Mouse (Mus musculus) ovary, adult 18-20 months (tissue): ENCODE results near the gene Ago3.

Experiments used
- DNase-seq: peaks from one replicate; pipeline ENCODE4 v3.0.0; 2022; ENCODE audit warnings: low spot score, mixed read lengths

The Ago3 gene

GRCm38 (mm10) chr4:126309922-126310309 is 119.4 kb downstream of the Ago3 start:
- peak; percentile 54 for DNase-seq

GRCm38 (mm10) chr4:126309211-126309921 is 120.0 kb downstream of the Ago3 start:
- DNase-seq: no peak

- no peak for DNase-seq
Observed at GRCm38 (mm10) chr4:126306827-126307226, 122.5 kb downstream of the Ago3 start.

GRCm38 (mm10) chr4:126306058-126306457 is 123.3 kb downstream of the Ago3 start:
- no peak for DNase-seq

- no peak for DNase-seq
Observed at GRCm38 (mm10) chr4:126305428-126305827, 123.9 kb downstream of the Ago3 start.

- DNase-seq: no peak
Observed at GRCm38 (mm10) chr4:126303877-126304276, 125.5 kb downstream of the Ago3 start.

- no peak for DNase-seq
Observed at GRCm38 (mm10) chr4:126301584-126302309, 127.6 kb downstream of the Ago3 start.

- DNase-seq: no peak
Observed at GRCm38 (mm10) chr4:126300916-126301583, 128.3 kb downstream of the Ago3 start.

- peak; percentile 52 for DNase-seq
Observed at GRCm38 (mm10) chr4:126296617-126297101, 132.7 kb downstream of the Ago3 start.

- DNase-seq: no peak
Observed at GRCm38 (mm10) chr4:126295937-126296336, 133.4 kb downstream of the Ago3 start.

GRCm38 (mm10) chr4:126295152-126295551 is 134.2 kb downstream of the Ago3 start:
- DNase-seq: no peak

- no peak for DNase-seq
Observed at GRCm38 (mm10) chr4:126291196-126291595, 138.2 kb downstream of the Ago3 start.

GRCm38 (mm10) chr4:126290314-126290713 is 139.0 kb downstream of the Ago3 start:
- DNase-seq: no peak

GRCm38 (mm10) chr4:126288085-126288666 is 141.2 kb downstream of the Ago3 start:
- no peak for DNase-seq

GRCm38 (mm10) chr4:126287302-126287995 is 141.9 kb downstream of the Ago3 start:
- DNase-seq: no peak

GRCm38 (mm10) chr4:126286492-126286891 is 142.9 kb downstream of the Ago3 start, which contains the start of gene Col8a2:
TSS of gene Col8a2 (plus strand) at chr4:126286793.
- no peak for DNase-seq

GRCm38 (mm10) chr4:126283582-126283981 is 145.8 kb downstream of the Ago3 start:
- no peak for DNase-seq

GRCm38 (mm10) chr4:126281706-126282105 is 147.7 kb downstream of the Ago3 start:
- DNase-seq: no peak
